Mouse (Mus musculus) kidney, postnatal 10 days (tissue): ENCODE data around the gene Pklr.

Experiments used
- DNase-seq: peaks from one replicate; pipeline ENCODE4 v3.0.0; 2021; ENCODE audit warnings: mixed read lengths

Gene Pklr

GRCm38 (mm10) chr3:89165268-89165870 lies 29.4 kb downstream of the Pklr start:
- DNase-seq: peak; percentile 10

GRCm38 (mm10) chr3:89166945-89167344 lies 31.0 kb downstream of the Pklr start:
- DNase-seq: no peak

- no peak for DNase-seq
Observed at GRCm38 (mm10) chr3:89174844-89175243, 38.9 kb downstream of the Pklr start.

- no peak for DNase-seq
Observed at GRCm38 (mm10) chr3:89175544-89175943, 39.6 kb downstream of the Pklr start.

- no peak for DNase-seq
Observed at GRCm38 (mm10) chr3:89176421-89176820, 40.5 kb downstream of the Pklr start.

- DNase-seq: peak; percentile 91
Observed at GRCm38 (mm10) chr3:89177242-89178106, 41.5 kb downstream of the Pklr start, which contains the start of gene Scamp3. Gene Scamp3 (plus strand): TSS chr3:89177473.

GRCm38 (mm10) chr3:89178107-89178385 lies 42.1 kb downstream of the Pklr start:
- no peak for DNase-seq

- no peak for DNase-seq
Observed at GRCm38 (mm10) chr3:89179056-89179455, 43.1 kb downstream of the Pklr start.

GRCm38 (mm10) chr3:89181749-89182500 lies 46.0 kb downstream of the Pklr start:
- DNase-seq: no peak

- DNase-seq: no peak
Observed at GRCm38 (mm10) chr3:89182531-89183057, 46.7 kb downstream of the Pklr start.

- DNase-seq: peak; percentile 91
Observed at GRCm38 (mm10) chr3:89183058-89183958, 47.4 kb downstream of the Pklr start, which contains the start of gene Fam189b. Gene Fam189b (plus strand): TSS chr3:89183143.

GRCm38 (mm10) chr3:89183959-89184315 lies 48.0 kb downstream of the Pklr start:
- no peak for DNase-seq

GRCm38 (mm10) chr3:89187197-89187596 lies 51.3 kb downstream of the Pklr start:
- DNase-seq: no peak

GRCm38 (mm10) chr3:89187690-89188477 lies 51.9 kb downstream of the Pklr start:
- DNase-seq: no peak

GRCm38 (mm10) chr3:89188478-89188875 lies 52.5 kb downstream of the Pklr start:
- no peak for DNase-seq

- DNase-seq: no peak
Observed at GRCm38 (mm10) chr3:89190436-89190835, 54.5 kb downstream of the Pklr start.

- no peak for DNase-seq
Observed at GRCm38 (mm10) chr3:89193351-89193750, 57.4 kb downstream of the Pklr start.

- peak; percentile 55 for DNase-seq
Observed at GRCm38 (mm10) chr3:89193853-89194252, 57.9 kb downstream of the Pklr start.
